Mouse (Mus musculus): ENCODE measurements around the gene Gas2.

Gene Gas2

GRCm38 (mm10) chr7:51964681-51965080 is 102.9 kb downstream of the Gas2 start:
- DNase-seq (ENCODE audit: low read depth, low spot score): no peak

DNA sequence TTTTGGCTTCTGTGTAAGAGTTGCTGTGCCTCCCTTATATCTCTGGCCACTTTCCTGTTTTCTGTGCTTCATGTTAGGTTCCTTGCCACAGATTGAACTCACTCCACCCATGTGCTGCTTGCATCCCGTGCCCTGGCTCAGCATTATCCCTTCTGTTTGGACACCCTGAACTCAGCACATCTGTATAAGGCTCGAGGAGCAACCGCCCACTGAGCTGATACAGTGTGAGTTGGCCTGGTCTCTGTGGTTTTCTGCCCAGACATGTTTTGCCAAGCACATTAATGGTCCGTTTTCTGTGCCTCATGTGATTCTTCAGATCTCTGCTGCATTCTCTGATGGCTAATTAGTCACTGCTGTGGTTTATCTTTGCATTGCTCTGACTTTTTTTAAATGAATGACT is 105.8 kb downstream of the Gas2 start:
- no peak for DNase-seq (ENCODE audit: low read depth, low spot score)

- DNase-seq (ENCODE audit: low read depth, low spot score): no peak
Observed at GRCm38 (mm10) chr7:51969379-51969778, 107.6 kb downstream of the Gas2 start.

DNA sequence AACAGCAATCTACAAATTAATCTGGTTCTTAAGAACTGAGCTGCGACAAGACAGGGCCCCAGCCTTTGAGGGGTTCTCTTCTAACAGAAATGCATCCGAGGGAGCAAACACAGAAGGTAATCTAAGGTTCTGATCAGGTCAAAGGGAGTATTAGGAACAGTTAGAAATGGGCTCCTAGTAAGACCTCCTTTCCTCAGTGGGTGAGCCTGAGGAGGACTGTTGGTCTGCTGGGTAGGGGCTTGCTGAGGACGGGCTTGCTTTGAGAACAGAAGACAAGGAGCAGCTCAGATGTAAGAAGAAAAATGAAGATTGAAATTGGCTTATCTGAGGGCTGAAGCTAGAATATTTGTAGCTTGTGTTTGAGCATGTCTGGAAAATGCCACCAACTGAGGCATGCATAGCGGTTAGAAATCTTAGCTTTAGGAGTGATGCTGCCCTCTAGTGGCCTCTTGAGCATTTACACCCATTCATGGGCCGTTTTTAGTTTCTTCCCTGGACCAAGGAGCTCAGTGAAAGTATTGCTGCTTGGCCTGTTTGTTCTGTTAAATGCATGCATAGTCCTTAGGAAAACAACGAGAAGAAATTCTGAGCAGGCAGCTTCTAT is 110.5 kb downstream of the Gas2 start:
- peak; percentile 60 for DNase-seq (ENCODE audit: low read depth, low spot score)

- no peak for DNase-seq (ENCODE audit: low read depth, low spot score)
Observed at GRCm38 (mm10) chr7:51973091-51973490, 111.3 kb downstream of the Gas2 start.

- DNase-seq (ENCODE audit: low read depth, low spot score): no peak
Observed at GRCm38 (mm10) chr7:51973526-51973925, 111.7 kb downstream of the Gas2 start.

DNA sequence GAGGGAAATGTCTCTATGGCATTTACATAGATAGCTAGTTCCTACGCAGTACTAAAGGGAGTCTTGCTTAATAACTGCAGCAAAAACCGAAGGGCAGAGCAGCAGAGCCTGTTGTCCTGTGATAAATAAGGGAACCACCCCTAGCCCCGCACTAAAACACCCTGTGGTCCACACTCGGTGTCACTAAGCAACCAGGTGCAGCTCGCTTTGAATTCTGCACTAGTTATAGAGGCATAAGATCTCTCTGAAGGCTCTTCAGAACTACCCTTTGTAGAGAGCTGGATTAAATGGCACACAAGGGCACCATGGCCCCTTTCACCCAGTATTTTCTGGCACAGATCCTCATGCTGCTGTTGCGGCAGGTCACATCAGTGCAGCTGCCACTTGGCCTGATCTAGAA is 113.4 kb downstream of the Gas2 start:
- no peak for DNase-seq (ENCODE audit: low read depth, low spot score)

DNA sequence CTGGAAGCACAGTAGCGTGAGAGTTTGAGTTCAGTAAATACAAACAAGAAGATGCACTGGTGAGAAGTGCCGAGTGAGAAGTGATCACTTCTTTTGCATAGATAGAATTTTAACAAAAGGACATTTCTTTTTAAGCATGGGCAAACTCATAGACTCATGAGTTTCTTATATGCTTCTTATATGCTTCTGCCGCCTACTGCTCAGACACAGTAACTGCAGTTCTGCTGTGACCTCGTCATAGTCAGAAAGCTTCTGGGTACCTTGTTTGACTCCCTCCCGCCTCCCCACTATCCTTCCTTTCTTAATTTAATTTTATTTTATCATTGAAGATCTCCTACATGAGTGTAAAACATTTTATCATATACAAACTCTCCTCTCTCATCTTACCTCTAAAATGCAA is 117.5 kb downstream of the Gas2 start:
- peak; percentile 32 for DNase-seq (ENCODE audit: low read depth, low spot score)

DNA sequence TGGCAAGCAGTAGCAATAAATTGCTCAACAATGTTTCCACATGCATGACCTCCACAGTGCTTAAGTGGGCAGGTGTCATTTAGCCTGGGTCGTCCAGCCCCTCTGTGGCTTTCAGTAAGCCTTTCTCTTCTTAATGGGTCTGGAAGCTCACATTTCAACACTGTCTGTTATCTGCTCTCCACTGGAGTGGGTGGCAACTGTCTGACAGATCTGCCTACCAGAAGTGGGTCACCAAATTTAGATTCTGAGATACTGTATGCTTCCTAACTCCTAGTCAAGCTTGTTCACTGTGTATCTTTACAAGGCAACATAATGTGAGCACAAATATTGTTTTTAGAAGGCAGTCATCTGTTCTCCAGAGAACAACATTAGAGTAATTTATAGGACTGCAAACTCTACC is 120.5 kb downstream of the Gas2 start:
- no peak for DNase-seq (ENCODE audit: low read depth, low spot score)

DNA sequence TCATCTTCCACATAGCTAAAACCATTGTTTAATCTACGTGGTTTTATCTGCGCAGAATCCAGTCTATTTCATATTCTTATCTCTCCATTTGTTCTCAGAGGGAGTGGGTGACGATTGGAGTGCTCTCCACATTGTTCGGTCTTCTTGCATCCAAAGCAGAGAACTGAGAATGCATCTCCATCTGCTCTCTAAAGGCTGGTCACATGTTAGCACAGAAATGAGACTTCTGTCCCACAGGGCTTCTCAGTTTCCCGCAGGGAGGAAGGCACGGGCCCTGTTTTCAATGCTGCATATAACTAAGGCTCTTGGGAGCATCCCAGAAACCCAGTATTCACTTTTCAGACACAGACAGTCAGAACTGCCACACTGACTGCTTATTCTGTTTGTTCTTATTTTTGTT is 123.9 kb downstream of the Gas2 start:
- no peak for DNase-seq (ENCODE audit: low read depth, low spot score)

DNA sequence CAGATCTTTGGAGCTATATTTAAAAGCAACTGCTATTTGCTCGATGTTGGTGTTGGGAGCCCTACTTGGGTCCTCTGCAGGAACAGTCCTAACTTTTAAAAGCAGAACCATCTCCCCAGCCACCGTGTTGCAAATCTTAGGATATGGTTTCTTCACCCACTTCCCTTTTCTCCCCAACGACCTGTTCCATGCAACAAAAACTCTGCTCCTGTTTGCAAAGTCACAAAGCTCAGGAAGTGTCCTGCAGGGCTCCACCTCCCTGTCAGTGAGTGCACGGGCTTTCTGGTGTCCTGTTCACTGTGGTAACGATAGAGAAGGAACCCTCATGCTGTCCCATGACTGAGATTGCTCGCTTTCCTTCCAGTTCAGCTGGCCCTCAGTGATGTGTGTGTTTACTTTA is 125.1 kb downstream of the Gas2 start:
- DNase-seq (ENCODE audit: low read depth, low spot score): no peak

GRCm38 (mm10) chr7:51991020-51991419 is 129.2 kb downstream of the Gas2 start:
- DNase-seq (ENCODE audit: low read depth, low spot score): no peak

- peak; percentile 81 for DNase-seq (ENCODE audit: low read depth, low spot score)
Observed at GRCm38 (mm10) chr7:52005511-52006295, 143.9 kb downstream of the Gas2 start, which contains the start of gene Svip. Svip (minus strand) TSS chr7:52006018.

- no peak for DNase-seq (ENCODE audit: low read depth, low spot score)
Observed at GRCm38 (mm10) chr7:52006296-52006630, 144.4 kb downstream of the Gas2 start.

- DNase-seq (ENCODE audit: low read depth, low spot score): no peak
Observed at GRCm38 (mm10) chr7:52007138-52007537, 145.3 kb downstream of the Gas2 start.

DNA sequence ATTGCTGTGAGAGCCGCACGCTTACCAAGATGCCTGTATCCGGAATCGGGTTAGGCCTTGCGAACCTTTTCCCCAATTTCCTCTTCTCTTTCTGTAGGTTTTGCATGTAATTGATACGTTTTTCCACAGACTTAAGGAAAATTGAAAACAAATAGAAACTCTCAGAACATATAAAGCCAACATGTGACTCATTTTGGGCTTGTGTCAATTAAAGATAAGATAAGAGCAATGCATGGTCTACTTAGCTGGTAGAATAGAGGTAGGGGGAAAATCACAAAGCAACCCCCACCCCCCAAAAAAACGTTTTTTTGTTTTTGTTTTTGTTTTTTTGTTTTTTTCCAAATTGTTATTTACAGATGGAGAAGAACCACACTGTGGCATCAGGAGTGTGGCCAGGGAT is 151.6 kb downstream of the Gas2 start:
- no peak for DNase-seq (ENCODE audit: low read depth, low spot score)

DNA sequence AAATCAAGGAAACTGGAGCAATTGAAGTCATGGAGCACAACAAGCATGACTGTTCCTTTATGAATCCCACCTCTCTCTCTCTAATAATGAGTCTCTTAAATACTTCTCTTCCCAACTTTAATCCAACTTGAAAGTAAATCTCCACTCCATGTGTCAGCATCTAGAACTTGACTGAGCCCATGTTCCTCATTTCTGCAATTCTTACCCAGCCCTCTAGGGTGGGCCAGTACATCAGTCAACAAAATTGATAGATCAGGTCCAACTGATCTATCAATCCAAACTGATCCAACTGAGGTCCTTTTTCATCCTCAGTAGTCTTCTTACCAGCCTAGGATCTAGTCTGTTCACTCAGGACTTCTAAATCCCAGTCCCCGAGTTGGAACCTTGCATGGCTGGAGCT is 153.4 kb downstream of the Gas2 start:
- DNase-seq (ENCODE audit: low read depth, low spot score): no peak

- no peak for DNase-seq (ENCODE audit: low read depth, low spot score)
Observed at GRCm38 (mm10) chr7:52015628-52016027, 153.8 kb downstream of the Gas2 start, which contains the start of gene 1700015G11Rik. 1700015G11Rik (minus strand) TSS chr7:52015728.

GRCm38 (mm10) chr7:52022039-52022438 is 160.2 kb downstream of the Gas2 start:
- DNase-seq (ENCODE audit: low read depth, low spot score): no peak

DNA sequence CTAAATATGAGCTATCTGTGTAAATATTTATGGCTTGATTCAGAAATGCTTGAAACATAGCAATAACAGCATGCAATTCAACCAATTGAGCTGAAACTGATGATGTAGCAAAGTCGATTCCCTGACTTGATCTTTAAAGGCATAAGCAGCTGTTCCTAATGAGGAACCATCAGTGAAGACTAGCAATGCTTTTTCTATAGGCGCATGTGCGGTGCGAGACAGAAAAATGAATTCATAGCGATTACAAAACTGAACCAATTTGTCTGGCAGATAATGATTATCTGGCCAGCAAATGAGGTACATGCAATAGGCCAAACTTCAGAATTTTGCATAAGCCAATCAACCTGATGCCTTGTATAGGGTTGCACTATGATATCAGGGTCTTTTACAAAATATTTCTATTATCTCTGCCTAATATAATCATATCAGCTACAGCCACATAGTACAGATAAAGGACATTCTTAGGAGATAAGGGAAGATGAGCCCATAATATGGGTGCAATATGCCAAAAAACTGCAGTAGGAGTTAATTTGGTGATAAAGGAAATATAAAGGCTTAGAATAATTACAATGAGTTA is 162.3 kb downstream of the Gas2 start:
- no peak for DNase-seq (ENCODE audit: low read depth, low spot score)

DNA sequence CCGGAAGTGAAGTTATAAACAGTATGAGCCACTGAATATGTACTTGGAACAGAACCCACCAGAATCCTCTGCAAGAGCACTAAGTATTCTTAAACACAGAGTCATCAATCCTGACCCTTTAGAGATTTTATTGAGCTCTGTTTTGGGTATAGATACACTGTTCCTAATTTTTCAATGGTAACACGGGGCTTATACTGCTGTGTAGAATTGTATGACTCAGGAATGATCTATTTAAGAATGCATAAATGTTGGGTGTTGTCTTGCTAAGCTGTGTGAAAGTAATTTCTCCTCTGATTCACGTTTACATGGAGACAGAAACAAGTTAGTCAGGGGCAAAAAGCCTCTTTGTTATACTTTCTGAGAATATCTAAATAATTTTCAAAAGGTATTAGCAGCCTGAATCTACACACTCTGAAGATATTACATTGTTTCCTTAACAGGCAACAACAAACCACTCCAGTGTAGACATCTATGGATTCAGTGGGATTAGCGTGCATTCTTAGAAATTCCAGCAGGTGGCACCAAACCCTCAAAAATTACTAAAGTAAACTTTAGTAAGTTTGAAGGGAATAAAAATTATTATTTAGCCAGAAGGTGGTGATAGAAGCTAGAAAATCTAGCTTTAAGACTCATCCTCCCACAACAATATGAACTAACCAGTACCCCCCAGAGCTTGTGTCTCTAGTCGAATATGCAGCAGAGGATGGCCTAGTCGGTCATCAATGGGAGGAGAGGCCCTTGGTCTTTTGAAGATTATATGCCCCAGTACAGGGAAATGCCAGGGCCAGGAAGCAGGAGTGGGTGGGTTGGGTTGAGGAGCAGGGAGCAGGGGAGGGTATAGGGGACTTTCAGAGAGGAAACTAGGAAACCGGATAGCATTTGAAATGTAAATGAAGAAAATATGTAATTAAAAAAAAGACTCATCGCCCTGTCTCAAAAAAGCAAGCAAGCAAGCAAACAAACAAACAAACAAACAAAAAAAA is 176.1 kb downstream of the Gas2 start:
- DNase-seq (ENCODE audit: low read depth, low spot score): peak; percentile 9
